Mouse (Mus musculus) heart, embryonic 16.5 days (tissue): ENCODE measurements at regions not wholly inside any gene's neighbourhood (a gene's known extent, or its start where the extent isn't known, plus 50 kb on each side); places are given as distances from the start of the nearest gene placed in this dataset.

ENCODE experiments used
- ATAC-seq: fragments of 200-750 bp; cut with Nextera tagmentation; replicated peaks from 2 replicates; pipeline ENCODE4 v1.8.0; 2017; ENCODE audit warnings: moderate number of reproducible peaks; ENCODE audit not compliant: insufficient read depth, low FRiP score; ENCODE audit errors: extremely low read depth
- H3K27ac ChIP-seq: fragments of 300-500 bp; sonication (generic); 2 replicates; pipeline ENCODE4 v1.5.1; 2014; ENCODE audit warnings: mild to moderate bottlenecking, low read length, control low read depth, moderate library complexity
- H3K27me3 ChIP-seq: fragments of 300-500 bp; sonication (generic); 2 replicates; pipeline ENCODE4 v1.6.1; 2014; ENCODE audit warnings: low read length, mixed read lengths; ENCODE audit not compliant: control insufficient read depth, insufficient read depth
- H3K36me3 ChIP-seq: fragments of 300-500 bp; sonication (generic); 2 replicates; pipeline ENCODE4 v1.6.1; 2014; ENCODE audit not compliant: control insufficient read depth, insufficient read depth
- H3K4me1 ChIP-seq: fragments of 300-500 bp; sonication (generic); 2 replicates; pipeline ENCODE4 v1.6.1; 2014; ENCODE audit warnings: low read length, mixed read lengths; ENCODE audit not compliant: control insufficient read depth, insufficient read depth
- H3K4me2 ChIP-seq: fragments of 300-500 bp; sonication (generic); 2 replicates; pipeline ENCODE4 v1.6.1; 2014; ENCODE audit warnings: low read depth, mild to moderate bottlenecking, control low read depth, low read length
- H3K4me3 ChIP-seq: fragments of 300-500 bp; sonication (generic); 2 replicates; pipeline ENCODE4 v1.5.1; 2014; ENCODE audit warnings: mild to moderate bottlenecking, control low read depth, low read length
- H3K9ac ChIP-seq: fragments of 300-500 bp; sonication (generic); 2 replicates; pipeline ENCODE4 v1.6.1; 2014; ENCODE audit warnings: low read length, control low read depth
- H3K9me3 ChIP-seq: fragments of 300-500 bp; sonication (generic); replicated peaks from 2 replicates; pipeline ENCODE4 v1.6.1; 2016; ENCODE audit warnings: low read length; ENCODE audit not compliant: control insufficient read depth
- WGBS: fragments of 180-500 bp; shearing (Covaris S2); extraction: QIAGEN DNeasy Blood & Tissue Kit; methylation state at CpG from one replicate; pipeline ENCODE4 v1.1.7; 2014; 5-methylcytosine and 5-hydroxymethylcytosine counted together

GRCm38 (mm10) chr12:35429473-35429872, 105.4 kb downstream of the Ahr start:
- Histone ChIP-seq H3K4me2 (no peak overlapping the region), H3K9ac (no peak overlapping the region), H3K9me3 (no peaks in the 10 kb centered on the region), H3K27ac (no peak overlapping the region), H3K36me3 (no peaks in the 10 kb centered on the region), H3K4me3 (no peak overlapping the region), H3K4me1 (no peaks in the 10 kb centered on the region), H3K27me3 (no peaks in the 10 kb centered on the region)
- ATAC-seq: no peak
- WGBS: 59% methylated on average over 1 of the region's 1 CpGs

GRCm38 (mm10) chr12:35419206-35419605, 115.6 kb downstream of the Ahr start:
- no peak overlapping the region for H3K4me2 ChIP-seq

GRCm38 (mm10) chr12:35417943-35418342, 116.9 kb downstream of the Ahr start:
- no peak for ATAC-seq
- no peak overlapping the region for H3K4me3 ChIP-seq

More at GRCm38 (mm10) chr12:35419206-35419605, 115.6 kb downstream of the Ahr start:
- Histone ChIP-seq H3K27ac (no peak overlapping the region), H3K36me3 (no peaks in the 10 kb centered on the region), H3K9ac (no peak overlapping the region), H3K9me3 (no peaks in the 10 kb centered on the region), H3K27me3 (no peaks in the 10 kb centered on the region), H3K4me1 (no peaks in the 10 kb centered on the region), H3K4me3 (no peak overlapping the region)
- WGBS: 88% methylated on average over 2 of the region's 2 CpGs
- ATAC-seq: no peak

GRCm38 (mm10) chr12:35416583-35416982, 118.3 kb downstream of the Ahr start:
- Histone ChIP-seq H3K36me3 (no peaks in the 10 kb centered on the region), H3K9ac (no peak overlapping the region), H3K4me2 (no peak overlapping the region), H3K9me3 (no peaks in the 10 kb centered on the region), H3K27ac (no peak overlapping the region), H3K27me3 (no peaks in the 10 kb centered on the region), H3K4me3 (no peak overlapping the region), H3K4me1 (no peaks in the 10 kb centered on the region)
- no peak for ATAC-seq
- WGBS: 64% methylated on average over 5 of the region's 5 CpGs

More at GRCm38 (mm10) chr12:35417943-35418342, 116.9 kb downstream of the Ahr start:
- Histone ChIP-seq H3K4me1 (no peaks in the 10 kb centered on the region), H3K27me3 (no peaks in the 10 kb centered on the region), H3K27ac (no peak overlapping the region), H3K9ac (no peak overlapping the region), H3K4me2 (no peak overlapping the region), H3K9me3 (no peaks in the 10 kb centered on the region), H3K36me3 (no peaks in the 10 kb centered on the region)
- 48% methylated on average over 4 of the region's 4 CpGs for WGBS

- Histone ChIP-seq H3K9me3 (no peaks in the 10 kb centered on the region), H3K36me3 (no peaks in the 10 kb centered on the region), H3K4me3 (no peak overlapping the region), H3K27ac (no peak overlapping the region), H3K4me1 (no peaks in the 10 kb centered on the region), H3K4me2 (no peak overlapping the region), H3K9ac (no peak overlapping the region), H3K27me3 (no peaks in the 10 kb centered on the region)
- 61% methylated on average over 3 of the region's 3 CpGs for WGBS
- no peak for ATAC-seq
These were observed 122.1 kb downstream of the Ahr start for GRCm38 (mm10) chr12:35412715-35413114.

GRCm38 (mm10) chr12:35408461-35408860, 126.4 kb downstream of the Ahr start:
- H3K9ac ChIP-seq: no peak overlapping the region
- no peaks in the 10 kb centered on the region for H3K27me3 ChIP-seq
- peak overlapping the region; percentile 56 for H3K27ac ChIP-seq
- ATAC-seq: peak; percentile 49; the same call in 1 of the 2 replicates
- H3K9me3 ChIP-seq: no peaks in the 10 kb centered on the region
- H3K4me3 ChIP-seq: no peak overlapping the region
- 44% methylated on average over 3 of the region's 3 CpGs for WGBS
- H3K36me3 ChIP-seq: no peaks in the 10 kb centered on the region
- no peak overlapping the region for H3K4me2 ChIP-seq
- H3K4me1 ChIP-seq: no peaks in the 10 kb centered on the region

- H3K4me2 ChIP-seq: no peak overlapping the region
- H3K4me3 ChIP-seq: no peak overlapping the region
- 70% methylated on average over 3 of the region's 3 CpGs for WGBS
- no peaks in the 10 kb centered on the region for H3K4me1 ChIP-seq
- no peak overlapping the region for H3K9ac ChIP-seq
- no peak for ATAC-seq
- no peaks in the 10 kb centered on the region for H3K27me3 ChIP-seq
- no peaks in the 10 kb centered on the region for H3K36me3 ChIP-seq
- H3K27ac ChIP-seq: no peak overlapping the region
- H3K9me3 ChIP-seq: no peaks in the 10 kb centered on the region
These were observed 126.8 kb downstream of the Ahr start for GRCm38 (mm10) chr12:35408044-35408443.

- ATAC-seq: no peak
- Histone ChIP-seq H3K4me2 (no peak overlapping the region), H3K4me1 (no peaks in the 10 kb centered on the region), H3K27ac (no peak overlapping the region), H3K9ac (no peak overlapping the region), H3K36me3 (no peaks in the 10 kb centered on the region), H3K4me3 (no peak overlapping the region), H3K9me3 (no peaks in the 10 kb centered on the region), H3K27me3 (no peaks in the 10 kb centered on the region)
- WGBS: 49% methylated on average over 2 of the region's 2 CpGs
These were observed 133.0 kb downstream of the Ahr start for GRCm38 (mm10) chr12:35401853-35402252.

- Histone ChIP-seq H3K9ac (no peak overlapping the region), H3K27me3 (no peaks in the 10 kb centered on the region), H3K4me1 (no peaks in the 10 kb centered on the region), H3K4me2 (no peak overlapping the region), H3K27ac (no peak overlapping the region), H3K36me3 (no peaks in the 10 kb centered on the region), H3K9me3 (no peaks in the 10 kb centered on the region), H3K4me3 (no peak overlapping the region)
- WGBS: 80% methylated on average over 2 of the region's 2 CpGs
- ATAC-seq: no peak
These were observed 133.6 kb downstream of the Ahr start for GRCm38 (mm10) chr12:35401219-35401618.

- no peak overlapping the region for H3K4me3 ChIP-seq
- H3K36me3 ChIP-seq: no peaks in the 10 kb centered on the region
- H3K9me3 ChIP-seq: no peaks in the 10 kb centered on the region
- H3K4me2 ChIP-seq: no peak overlapping the region
- 62% methylated on average over 1 of the region's 1 CpGs for WGBS
- no peak for ATAC-seq
- H3K9ac ChIP-seq: no peak overlapping the region
- no peaks in the 10 kb centered on the region for H3K27me3 ChIP-seq
- H3K4me1 ChIP-seq: no peaks in the 10 kb centered on the region
- no peak overlapping the region for H3K27ac ChIP-seq
These were observed 139.6 kb downstream of the Ahr start for GRCm38 (mm10) chr12:35395211-35395610.
